Mouse (Mus musculus) kidney, postnatal 10 days (tissue): Measurements from ENCODE around the gene Zfp865.
"Not testable (repeated sequence)": the region's sequence is repeated elsewhere in the genome, so short reads cannot be mapped to it uniquely, and the experiment has no call there.

Source experiments
- DNase-seq: peaks from one replicate; pipeline ENCODE4 v3.0.0; 2021; ENCODE audit warnings: mixed read lengths

Gene Zfp865

DNA sequence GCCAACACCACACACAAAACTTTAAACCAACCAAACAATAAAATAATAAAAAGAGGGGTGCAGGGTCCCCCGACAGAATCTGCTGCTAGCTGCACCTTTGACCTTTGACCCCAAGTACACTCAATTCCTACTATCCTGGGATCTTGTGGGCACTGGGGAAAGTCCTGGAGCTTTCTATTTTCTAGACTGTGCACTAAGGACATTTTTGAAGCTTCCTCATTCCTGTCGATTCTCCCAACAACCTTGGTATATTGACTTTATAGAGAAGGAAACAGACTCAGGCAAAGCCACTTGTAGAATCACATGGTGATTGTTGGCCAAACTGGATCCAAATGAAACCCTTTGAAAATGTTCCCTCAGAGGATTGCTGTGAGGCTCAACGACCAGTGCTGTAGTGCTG lies 4.1 kb upstream of the Zfp865 start:
- no peak for DNase-seq

- no peak for DNase-seq
Observed at GRCm38 (mm10) chr7:5016920-5017319, 3.3 kb upstream of the Zfp865 start.

GRCm38 (mm10) chr7:5017352-5017751 lies 2.8 kb upstream of the Zfp865 start:
- peak; percentile 42 for DNase-seq

DNA sequence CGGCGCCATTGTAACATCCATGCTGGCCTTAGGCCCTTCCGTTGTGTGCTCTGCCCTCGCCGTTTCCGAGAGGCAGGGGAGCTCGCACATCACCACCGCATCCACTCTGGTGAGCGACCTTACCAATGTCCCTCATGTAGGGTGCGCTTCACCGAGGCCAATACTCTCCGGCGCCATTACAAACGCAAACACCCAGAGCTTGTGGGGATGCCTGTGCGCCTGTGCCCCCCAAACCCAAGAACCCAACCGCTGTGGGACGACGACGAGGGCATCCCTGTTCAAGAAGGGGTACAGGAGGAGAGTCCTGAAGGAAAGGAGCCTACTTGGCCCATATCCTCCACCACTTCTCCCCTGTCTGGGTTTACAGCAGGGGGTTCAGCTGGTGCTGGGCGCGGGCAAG lies 2.2 kb upstream of the Zfp865 start:
- DNase-seq = no peak

- DNase-seq = not testable (repeated sequence)
Observed at GRCm38 (mm10) chr7:5019576-5019975, 600 bp upstream of the Zfp865 start.

GRCm38 (mm10) chr7:5020685-5021084 lies 509 bp downstream of the Zfp865 start:
- no peak for DNase-seq

DNA sequence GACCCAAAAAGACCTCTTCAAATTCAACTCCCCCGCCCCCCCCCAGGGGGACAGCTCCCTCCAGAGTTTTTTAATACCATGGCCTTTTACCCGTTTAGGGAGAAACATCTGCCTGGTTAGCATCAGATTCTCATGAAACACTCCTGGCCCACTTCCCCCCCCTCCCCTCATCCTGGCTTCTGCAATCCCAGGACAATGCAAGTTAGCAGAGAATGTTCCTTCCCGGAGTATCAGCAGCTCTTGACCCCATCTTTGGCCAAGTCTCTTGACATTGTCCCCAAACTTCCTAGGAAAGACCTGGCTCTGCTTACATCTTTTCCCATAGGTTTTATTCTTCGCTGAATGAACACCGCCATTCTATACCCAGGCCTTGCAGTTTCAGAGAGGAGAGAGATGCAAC lies 1.0 kb downstream of the Zfp865 start:
- DNase-seq = peak; percentile 27

- DNase-seq = no peak
Observed at GRCm38 (mm10) chr7:5029543-5029942, 9.4 kb downstream of the Zfp865 start.

GRCm38 (mm10) chr7:5029946-5030345 lies 9.8 kb downstream of the Zfp865 start:
- DNase-seq = no peak

- DNase-seq = no peak
Observed at GRCm38 (mm10) chr7:5030554-5031275, 10.5 kb downstream of the Zfp865 start.

DNA sequence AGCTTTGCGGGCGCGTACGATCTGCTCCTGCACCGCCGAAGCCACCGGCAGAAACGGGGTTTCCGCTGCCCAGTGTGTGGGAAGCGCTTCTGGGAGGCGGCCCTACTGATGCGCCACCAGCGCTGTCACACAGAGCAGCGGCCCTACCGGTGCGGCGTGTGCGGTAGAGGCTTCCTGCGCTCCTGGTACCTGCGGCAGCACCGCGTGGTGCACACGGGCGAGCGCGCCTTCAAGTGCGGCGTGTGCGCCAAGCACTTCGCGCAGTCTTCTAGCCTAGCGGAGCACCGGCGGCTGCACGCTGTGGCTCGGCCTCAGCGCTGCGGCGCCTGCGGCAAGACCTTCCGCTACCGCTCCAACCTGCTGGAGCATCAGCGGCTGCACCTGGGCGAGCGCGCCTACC lies 11.3 kb downstream of the Zfp865 start:
- no peak for DNase-seq

DNA sequence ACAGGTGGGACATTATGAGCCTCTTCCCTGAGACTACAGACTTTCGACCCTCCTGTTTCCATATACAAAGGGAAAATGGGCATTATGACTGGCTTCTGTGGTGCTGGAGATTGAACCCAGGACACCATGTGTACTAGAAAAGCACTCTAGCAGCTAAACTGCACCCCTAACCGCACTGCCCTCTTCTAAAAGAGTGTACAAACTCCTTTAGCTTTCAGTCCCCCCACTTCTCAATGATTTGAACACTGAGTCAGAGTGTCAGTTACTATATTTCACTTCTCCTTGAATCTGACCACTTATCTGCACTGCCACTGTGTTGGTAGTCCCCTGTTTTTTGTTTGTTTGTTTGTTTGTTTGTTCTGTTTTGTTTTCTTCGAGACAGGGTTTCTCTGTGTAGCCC lies 13.6 kb downstream of the Zfp865 start, which contains the start of gene 4632433K11Rik:
Gene 4632433K11Rik, plus strand, starts transcription at position 301 of the 400 bp plus-strand sequence.
- no peak for DNase-seq

DNA sequence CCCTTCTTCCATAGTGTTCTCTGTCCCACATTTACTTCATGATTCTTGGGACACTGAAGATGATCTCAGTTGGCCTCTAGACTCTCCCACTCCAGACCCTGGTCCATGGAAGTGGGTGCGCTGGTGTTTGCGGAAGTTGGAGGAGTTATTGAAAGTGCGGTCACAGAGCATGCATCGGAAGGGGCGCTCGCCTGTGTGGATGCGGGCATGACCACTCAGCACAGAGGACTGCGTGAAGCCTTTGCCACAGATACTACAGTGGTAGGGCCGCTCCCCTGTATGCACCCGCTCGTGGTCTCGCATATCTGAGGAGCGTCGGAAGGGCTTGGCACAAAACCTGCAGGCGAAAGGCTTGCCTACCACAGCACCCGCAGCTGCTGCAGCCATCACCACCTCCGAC lies 15.5 kb downstream of the Zfp865 start:
- DNase-seq = no peak

- no peak for DNase-seq
Observed at GRCm38 (mm10) chr7:5036136-5036535, 16.0 kb downstream of the Zfp865 start.

DNA sequence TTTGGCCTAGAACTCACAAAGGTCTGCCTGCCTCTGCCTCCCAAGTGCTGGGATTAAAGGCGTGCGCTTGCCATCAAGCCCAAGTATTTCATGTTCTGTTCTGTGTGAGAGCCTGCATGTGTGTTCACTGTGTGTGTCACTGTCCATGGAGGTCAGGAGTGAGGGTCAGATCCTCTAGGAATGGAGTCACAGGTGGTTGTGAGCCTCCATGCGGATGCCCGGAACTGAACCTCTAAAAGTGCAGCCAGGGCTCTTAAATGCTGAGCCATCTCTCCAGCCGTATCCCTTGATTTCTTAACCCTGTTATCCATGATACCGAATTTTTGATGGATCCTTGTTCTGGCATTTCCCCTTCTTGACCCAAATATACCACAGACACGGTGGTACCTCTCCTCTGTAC lies 16.9 kb downstream of the Zfp865 start:
- no peak for DNase-seq

GRCm38 (mm10) chr7:5037467-5037866 lies 17.3 kb downstream of the Zfp865 start:
- no peak for DNase-seq

- peak; percentile 96 for DNase-seq
Observed at GRCm38 (mm10) chr7:5038109-5038732, 18.0 kb downstream of the Zfp865 start, which contains the start of gene Zfp784. TSS of gene Zfp784 (minus strand) at chr7:5038446.

DNA sequence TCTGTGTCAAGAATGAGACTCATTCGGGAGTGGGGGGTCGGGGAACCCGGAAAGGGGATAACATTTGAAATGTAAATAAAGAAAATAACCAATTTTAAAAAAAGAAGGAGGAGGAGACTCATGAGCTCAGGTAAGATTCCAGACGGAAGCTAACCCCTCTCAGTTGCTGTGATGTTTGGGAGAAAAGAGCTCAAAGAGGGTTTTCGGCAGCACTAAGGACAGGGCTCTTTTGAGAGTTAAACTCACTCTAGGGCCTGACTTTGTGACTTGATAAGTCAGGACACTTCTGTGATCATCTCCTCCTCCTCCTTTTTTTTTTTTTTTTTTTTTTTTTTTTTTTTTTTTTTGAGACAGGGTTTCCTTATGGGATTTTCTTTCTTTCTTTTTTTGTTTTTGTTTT lies 18.8 kb downstream of the Zfp865 start:
- no peak for DNase-seq

GRCm38 (mm10) chr7:5044981-5045380 lies 24.8 kb downstream of the Zfp865 start:
- no peak for DNase-seq

- DNase-seq = no peak
Observed at GRCm38 (mm10) chr7:5046112-5046511, 25.9 kb downstream of the Zfp865 start.

- no peak for DNase-seq
Observed at GRCm38 (mm10) chr7:5047313-5047712, 27.1 kb downstream of the Zfp865 start.

DNA sequence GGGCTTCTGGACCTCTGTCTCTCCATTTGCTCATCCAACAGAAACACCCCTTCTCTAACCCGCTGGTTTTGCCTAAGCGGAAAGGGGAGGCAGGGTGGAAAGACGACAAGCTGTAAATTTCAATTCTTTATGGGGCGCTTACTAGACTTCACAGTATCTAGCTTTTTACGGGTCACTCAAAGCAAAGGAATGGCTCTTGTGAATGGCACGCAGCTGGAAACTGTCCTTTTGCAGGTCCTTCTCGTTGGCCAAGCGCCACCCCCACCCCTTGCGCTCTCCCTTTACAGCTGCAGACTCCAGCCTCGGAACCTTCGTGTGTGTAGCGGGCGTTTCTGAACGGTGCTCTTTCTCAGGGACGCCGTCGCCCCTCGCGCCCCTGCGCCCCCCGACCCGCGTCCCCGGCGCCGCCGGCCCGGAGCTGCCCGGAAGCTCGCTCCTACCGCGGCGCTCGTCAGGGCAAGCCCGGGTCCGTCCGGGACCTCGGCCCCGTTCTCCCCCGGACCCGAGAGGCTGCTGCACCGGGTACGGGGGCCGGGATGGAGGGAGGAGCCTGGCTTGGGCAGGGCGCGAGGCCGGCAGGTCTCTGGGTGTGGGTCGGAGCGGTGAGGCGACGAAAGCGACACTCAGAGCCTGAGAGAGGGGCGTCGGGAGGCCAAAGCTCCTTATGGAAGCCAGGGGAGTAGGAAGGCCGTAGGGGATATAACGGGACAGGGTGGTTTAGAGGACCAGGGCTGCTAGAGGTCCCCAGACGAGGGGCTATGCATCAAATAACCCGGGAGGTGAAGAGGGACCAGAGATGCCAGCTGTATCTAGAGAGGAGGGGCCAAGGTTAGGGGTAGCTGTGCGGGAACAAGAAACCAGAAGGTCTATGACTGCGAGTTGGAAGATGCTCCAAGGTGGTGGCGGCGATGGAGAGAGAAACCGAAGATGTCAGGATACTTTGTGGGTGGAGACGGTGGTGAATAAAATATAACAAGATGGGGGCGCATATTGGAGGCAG lies 31.3 kb downstream of the Zfp865 start, which contains the start of gene Zfp580:
Gene Zfp580, plus strand, starts transcription at position 346 of the 1,000 bp plus-strand sequence.
- peak; percentile 86 for DNase-seq

DNA sequence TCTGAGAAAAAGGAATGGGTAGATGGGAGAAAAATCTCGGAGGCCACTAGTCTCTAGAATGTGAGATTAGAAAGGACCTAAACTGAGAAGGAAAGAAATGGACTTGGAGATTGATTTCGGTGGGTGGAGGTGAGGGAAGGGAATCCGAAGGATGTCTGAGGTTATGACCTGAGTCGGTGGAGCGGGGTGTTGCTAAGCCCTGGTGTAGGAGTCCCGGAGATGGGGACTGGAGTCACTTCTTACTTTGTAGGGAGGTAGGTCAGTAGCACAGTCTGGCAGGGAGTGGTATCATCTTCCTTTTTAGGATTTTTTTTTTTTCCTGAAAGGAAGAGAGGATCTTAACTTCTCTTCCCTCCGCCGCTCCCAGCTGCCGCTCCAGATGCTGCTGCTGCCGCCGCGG lies 32.3 kb downstream of the Zfp865 start:
- DNase-seq = no peak
